ENCODE assay signal across 8 mouse cellular contexts in genomic region chr4:82589345-82589890, GRCm38 (mm10).
DNase-seq lines count a peak whose midpoint lies in the region; ATAC-seq and TF ChIP-seq lines count a peak whose summit lies in the region.

No protein-coding gene starts in this region.

- no peak overlapping the region for H3K4me3 ChIP-seq in embryonic facial prominence, embryonic 10.5 days
- no peak overlapping the region for H3K4me3 ChIP-seq in heart, postnatal 0 days (ENCODE audit: low read depth, low read length)
- no peak overlapping the region for H3K4me3 ChIP-seq in stomach, embryonic 14.5 days (ENCODE audit: low read depth, low read length)

- DNase-seq in urinary bladder, postnatal 36 days (ENCODE audit: low spot score in 2 of 2): peak; percentile 24 to 43
- DNase-seq in urinary bladder, postnatal 4 days (ENCODE audit: low spot score in 2 of 2): no peak
- DNase-seq in embryonic facial prominence, embryonic 10.5 days (ENCODE audit: low spot score): peak; percentile 43
- peak; percentile 85 for DNase-seq in heart, postnatal 0 days (ENCODE audit: low spot score)
- DNase-seq in kidney, postnatal 36 days: peak; percentile 37 to 69
- DNase-seq in lung, postnatal 10 days: peak; percentile 78

- ATAC-seq in heart, postnatal 0 days (ENCODE audit: insufficient read depth, low read depth): peak; percentile 77
- ATAC-seq in stomach, embryonic 14.5 days (ENCODE audit: insufficient number of reproducible peaks, insufficient read depth, low FRiP score, low read depth): peak; percentile 69
- no peak for ATAC-seq in erythroblast, adult 5-6 weeks (replicated peaks; ENCODE audit: low FRiP score, poor library complexity, severe bottlenecking)

- H3K27me3 ChIP-seq in embryonic facial prominence, embryonic 10.5 days (replicated peaks; ENCODE audit: low read depth, poor library complexity, severe bottlenecking): no peaks in the 10 kb centered on the region
- no peaks in the 10 kb centered on the region for H3K27me3 ChIP-seq in heart, postnatal 0 days (ENCODE audit: control insufficient read depth, insufficient read depth, low read length)
- no peaks in the 10 kb centered on the region for H3K27me3 ChIP-seq in stomach, embryonic 14.5 days (ENCODE audit: control insufficient read depth, insufficient read depth, low read length)

- H3K9me3 ChIP-seq in embryonic facial prominence, embryonic 10.5 days: no peaks in the 10 kb centered on the region
- no peaks in the 10 kb centered on the region for H3K9me3 ChIP-seq in heart, postnatal 0 days (replicated peaks; ENCODE audit: control insufficient read depth, low read length)
- H3K9me3 ChIP-seq in stomach, embryonic 14.5 days (ENCODE audit: control insufficient read depth, low read depth, low read length): no peaks in the 10 kb centered on the region

- 31% methylated on average over 4 of the region's 4 CpGs for WGBS in embryonic facial prominence, embryonic 10.5 days
- WGBS in heart, postnatal 0 days: 16% methylated on average over 4 of the region's 4 CpGs
- 16% methylated on average over 4 of the region's 4 CpGs for WGBS in stomach, embryonic 14.5 days

- no peak overlapping the region for H3K9ac ChIP-seq in heart, postnatal 0 days (replicated peaks; ENCODE audit: low read depth, low read length)
- no peak overlapping the region for H3K9ac ChIP-seq in stomach, embryonic 14.5 days (replicated peaks; ENCODE audit: low read depth, low read length)

- no peak for TF ChIP-seq EP300 in heart, postnatal 0 days (IDR thresholded peaks at IDR 0.05; ENCODE audit: low read depth)

- no peak overlapping the region for H3K4me2 ChIP-seq in heart, postnatal 0 days (ENCODE audit: low read depth, low read length)
- H3K4me2 ChIP-seq in stomach, embryonic 14.5 days (replicated peaks; ENCODE audit: low read depth, low read length): no peak overlapping the region

- no peaks in the 10 kb centered on the region for H3K36me3 ChIP-seq in embryonic facial prominence, embryonic 10.5 days (replicated peaks)
- no peaks in the 10 kb centered on the region for H3K36me3 ChIP-seq in heart, postnatal 0 days (replicated peaks; ENCODE audit: control insufficient read depth, insufficient read depth, low read length)
- H3K36me3 ChIP-seq in stomach, embryonic 14.5 days (ENCODE audit: control insufficient read depth, insufficient read depth, low read length): no peaks in the 10 kb centered on the region

- peaks cover 14% of the 10 kb centered on the region for H3K4me1 ChIP-seq in embryonic facial prominence, embryonic 10.5 days
- peaks cover 12% of the 10 kb centered on the region for H3K4me1 ChIP-seq in heart, postnatal 0 days (ENCODE audit: control insufficient read depth, insufficient read depth)
- H3K4me1 ChIP-seq in stomach, embryonic 14.5 days (ENCODE audit: control insufficient read depth, insufficient read depth, low read length): no peaks in the 10 kb centered on the region

- peak; percentile 73 for TF ChIP-seq CTCF in heart, postnatal 0 days (IDR thresholded peaks at IDR 0.05; ENCODE audit: low read depth)

- H3K27ac ChIP-seq in embryonic facial prominence, embryonic 10.5 days (replicated peaks): no peak overlapping the region
- no peak overlapping the region for H3K27ac ChIP-seq in heart, postnatal 0 days (ENCODE audit: low read depth)
- no peak overlapping the region for H3K27ac ChIP-seq in stomach, embryonic 14.5 days (ENCODE audit: low read length)

Comparison
In these comparisons a context has a peak if more than half of its experiments do, and no peak if none do; other contexts are left out.
1. DNase-seq: peak in urinary bladder, postnatal 36 days (2 of 2), embryonic facial prominence, embryonic 10.5 days (single experiment), heart, postnatal 0 days (single experiment), kidney, postnatal 36 days (2 of 2) and lung, postnatal 10 days (single experiment); none in urinary bladder, postnatal 4 days (0 of 2).